Mouse (Mus musculus): ENCODE measurements around the gene Fam171b. TPM values are rescaled to one million over a fixed set of nuclear protein-coding genes. Genes with fewer than 3 reads are reported as not detected.

Gene Fam171b
- polyA plus RNA-seq, 1 experiment from 2014 or later = 57.9 TPM

GRCm38 (mm10) chr2:83816147-83816546, 3.7 kb downstream of the Fam171b start:
- H3K36me3 ChIP-seq (replicated peaks) = no peaks in the 10 kb centered on the region
- peaks cover 40% of the 10 kb centered on the region for H3K4me1 ChIP-seq
- H3K4me2 ChIP-seq = no peak overlapping the region
- 57% methylated on average over 6 of the region's 6 CpGs for WGBS
- H3K9me3 ChIP-seq = no peaks in the 10 kb centered on the region
- ATAC-seq (ENCODE audit: low FRiP score) = no peak
- H3K27ac ChIP-seq = no peak overlapping the region
- no peak overlapping the region for H3K9ac ChIP-seq
- no peak overlapping the region for H3K4me3 ChIP-seq (replicated peaks)
- no peaks in the 10 kb centered on the region for H3K27me3 ChIP-seq

DNA sequence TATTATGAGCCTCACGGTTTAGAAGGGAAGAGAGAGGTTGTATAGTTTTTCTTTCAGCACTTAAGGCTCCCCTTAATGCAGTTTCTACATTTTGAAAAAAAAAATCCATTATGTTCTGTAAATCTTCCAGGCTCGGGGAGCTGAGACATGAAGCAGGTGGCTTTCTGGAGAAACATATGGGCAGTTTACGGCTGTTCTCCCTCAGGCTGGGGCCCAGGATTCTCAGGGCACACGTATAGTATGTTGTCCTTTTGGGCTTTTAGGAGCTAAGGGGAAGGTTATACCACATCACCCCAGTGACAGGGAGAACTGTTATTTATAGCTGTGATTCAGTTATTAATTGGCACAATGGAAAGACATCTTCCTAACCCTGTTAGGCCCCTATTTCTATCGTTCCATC, 12.7 kb downstream of the Fam171b start:
- Histone ChIP-seq H3K9me3 (no peaks in the 10 kb centered on the region), H3K9ac (no peak overlapping the region), H3K27me3 (no peaks in the 10 kb centered on the region), H3K4me1 (peaks cover 32% of the 10 kb centered on the region), H3K4me3 (replicated peaks) (no peak overlapping the region), H3K27ac (0 out of 2 replicates have a peak overlapping the region, but pooled peaks have one; percentile 59), H3K36me3 (replicated peaks) (no peaks in the 10 kb centered on the region), H3K4me2 (no peak overlapping the region)
- WGBS = 64% methylated on average over 5 of the region's 5 CpGs
- no peak for ATAC-seq (ENCODE audit: low FRiP score)

GRCm38 (mm10) chr2:83828895-83829539, 16.6 kb downstream of the Fam171b start:
- no peaks in the 10 kb centered on the region for H3K27me3 ChIP-seq
- 6% methylated on average over 3 of the region's 3 CpGs for WGBS
- peak; percentile 69 for ATAC-seq (ENCODE audit: low FRiP score)
- no peaks in the 10 kb centered on the region for H3K36me3 ChIP-seq (replicated peaks)
- no peaks in the 10 kb centered on the region for H3K9me3 ChIP-seq
- H3K4me1 ChIP-seq = peaks cover 34% of the 10 kb centered on the region
- H3K4me3 ChIP-seq (replicated peaks) = no peak overlapping the region
- H3K4me2 ChIP-seq = no peak overlapping the region
- H3K9ac ChIP-seq = no peak overlapping the region
- peak overlapping the region; percentile 82 for H3K27ac ChIP-seq

DNA sequence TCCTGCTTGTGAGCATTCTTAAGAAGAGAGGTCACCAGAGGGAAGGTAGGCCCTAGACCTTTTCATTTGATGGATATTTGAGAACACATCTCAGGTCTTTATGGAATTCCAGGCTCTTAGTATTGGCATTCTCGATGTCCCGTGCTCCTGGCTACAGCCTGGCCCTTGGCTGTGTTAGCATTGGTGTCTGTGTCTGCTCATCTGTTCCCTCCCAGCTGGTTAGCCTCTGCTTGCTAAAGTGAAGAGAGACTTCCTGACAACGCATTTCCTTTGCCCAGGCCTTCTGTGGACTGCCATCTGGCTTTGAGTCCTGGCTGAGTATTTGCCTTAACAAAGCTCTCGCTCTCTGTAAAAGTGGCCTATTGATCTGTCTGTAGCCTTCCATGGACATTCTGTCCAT, 20.5 kb downstream of the Fam171b start:
- H3K4me1 ChIP-seq = peaks cover 38% of the 10 kb centered on the region
- no peak overlapping the region for H3K4me3 ChIP-seq (replicated peaks)
- ATAC-seq (ENCODE audit: low FRiP score) = no peak
- no peak overlapping the region for H3K9ac ChIP-seq
- no peaks in the 10 kb centered on the region for H3K36me3 ChIP-seq (replicated peaks)
- no peak overlapping the region for H3K27ac ChIP-seq
- no peaks in the 10 kb centered on the region for H3K9me3 ChIP-seq
- H3K4me2 ChIP-seq = no peak overlapping the region
- H3K27me3 ChIP-seq = no peaks in the 10 kb centered on the region
- WGBS = 90% methylated on average over 4 of the region's 4 CpGs

- Histone ChIP-seq H3K4me1 (peaks cover 22% of the 10 kb centered on the region), H3K4me3 (replicated peaks) (no peak overlapping the region), H3K9ac (no peak overlapping the region), H3K9me3 (no peaks in the 10 kb centered on the region), H3K4me2 (peak overlapping the region; percentile 13), H3K36me3 (replicated peaks) (no peaks in the 10 kb centered on the region; the same call in 1 of the 2 replicates), H3K27me3 (no peaks in the 10 kb centered on the region), H3K27ac (peak overlapping the region; percentile 83)
- WGBS = 18% methylated on average over 10 of the region's 10 CpGs
- ATAC-seq (ENCODE audit: low FRiP score) = peak; percentile 34; the same call in 1 of the 2 replicates
These were observed 23.1 kb downstream of the Fam171b start for GRCm38 (mm10) chr2:83835313-83836070.

DNA sequence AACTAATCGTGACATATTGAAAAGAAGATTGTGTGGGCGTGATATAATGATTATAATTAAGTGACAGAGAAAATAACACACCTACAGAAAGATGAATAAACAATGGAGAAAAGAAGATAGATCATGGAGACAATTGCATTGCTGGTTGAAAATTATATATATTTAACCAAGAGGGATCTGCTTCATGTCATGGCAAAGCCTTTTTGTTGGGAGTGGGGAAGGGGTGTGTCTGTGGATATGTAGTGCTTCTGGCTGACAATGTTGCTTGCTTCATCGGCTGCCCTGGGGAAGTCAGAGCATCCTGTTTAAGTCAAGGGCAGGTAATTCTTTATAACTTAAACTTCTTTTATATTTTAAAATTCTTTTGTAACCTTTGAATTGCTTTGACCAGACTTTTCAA, 36.1 kb downstream of the Fam171b start:
- H3K27me3 ChIP-seq = no peaks in the 10 kb centered on the region
- no peak overlapping the region for H3K27ac ChIP-seq
- WGBS = 81% methylated on average over 3 of the region's 3 CpGs
- H3K9me3 ChIP-seq = no peaks in the 10 kb centered on the region
- no peak overlapping the region for H3K4me2 ChIP-seq
- peaks cover 12% of the 10 kb centered on the region for H3K4me1 ChIP-seq
- no peak overlapping the region for H3K4me3 ChIP-seq (replicated peaks)
- no peak overlapping the region for H3K9ac ChIP-seq
- peaks cover 4% of the 10 kb centered on the region for H3K36me3 ChIP-seq (replicated peaks)
- ATAC-seq (ENCODE audit: low FRiP score) = no peak

DNA sequence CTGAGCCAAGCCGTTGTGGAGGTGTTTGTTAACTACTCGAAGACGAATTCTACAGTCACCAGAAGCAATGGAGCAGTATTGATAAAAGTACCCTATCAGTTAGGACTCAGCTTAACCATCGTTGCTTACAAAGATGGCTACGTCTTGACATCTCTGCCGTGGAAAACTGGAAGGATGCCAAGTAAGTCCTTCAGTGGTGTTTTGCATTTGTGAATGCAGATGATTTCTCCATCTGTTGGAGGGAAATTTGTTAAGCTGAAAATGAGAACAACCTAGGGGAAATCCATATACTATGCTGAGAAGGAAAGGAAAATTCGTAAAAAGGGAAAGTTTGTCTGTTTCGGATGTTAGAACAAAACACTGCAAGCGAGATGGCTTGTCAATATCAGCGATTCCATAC, 41.0 kb downstream of the Fam171b start:
- 88% methylated on average over 10 of the region's 10 CpGs for WGBS
- H3K9me3 ChIP-seq = no peaks in the 10 kb centered on the region
- H3K9ac ChIP-seq = no peak overlapping the region
- ATAC-seq (ENCODE audit: low FRiP score) = no peak
- no peaks in the 10 kb centered on the region for H3K27me3 ChIP-seq
- no peak overlapping the region for H3K4me2 ChIP-seq
- H3K36me3 ChIP-seq (replicated peaks) = peaks cover 20% of the 10 kb centered on the region
- H3K4me3 ChIP-seq (replicated peaks) = no peak overlapping the region
- no peaks in the 10 kb centered on the region for H3K4me1 ChIP-seq
- no peak overlapping the region for H3K27ac ChIP-seq

- H3K27me3 ChIP-seq = no peaks in the 10 kb centered on the region
- WGBS = 82% methylated on average over 4 of the region's 4 CpGs
- H3K4me2 ChIP-seq = no peak overlapping the region
These were observed 43.8 kb downstream of the Fam171b start for GRCm38 (mm10) chr2:83856236-83856635.

GRCm38 (mm10) chr2:83883850-83884420, 71.5 kb downstream of the Fam171b start:
- Histone ChIP-seq H3K27me3 (no peaks in the 10 kb centered on the region), H3K27ac (no peak overlapping the region), H3K4me1 (no peaks in the 10 kb centered on the region), H3K9me3 (no peaks in the 10 kb centered on the region), H3K9ac (no peak overlapping the region), H3K4me2 (no peak overlapping the region), H3K36me3 (replicated peaks) (peaks cover 19% of the 10 kb centered on the region), H3K4me3 (replicated peaks) (no peak overlapping the region)
- ATAC-seq (ENCODE audit: low FRiP score) = no peak
- WGBS = 90% methylated on average over 6 of the region's 6 CpGs

More at GRCm38 (mm10) chr2:83856236-83856635, 43.8 kb downstream of the Fam171b start:
- no peak for ATAC-seq (ENCODE audit: low FRiP score)
- Histone ChIP-seq H3K4me1 (no peaks in the 10 kb centered on the region), H3K4me3 (replicated peaks) (no peak overlapping the region), H3K9ac (no peak overlapping the region), H3K36me3 (replicated peaks) (peaks cover 27% of the 10 kb centered on the region), H3K27ac (no peak overlapping the region), H3K9me3 (no peaks in the 10 kb centered on the region)

GRCm38 (mm10) chr2:83893701-83894100, 81.3 kb downstream of the Fam171b start:
- no peak for ATAC-seq (ENCODE audit: low FRiP score)
- Histone ChIP-seq H3K27me3 (no peaks in the 10 kb centered on the region), H3K4me2 (no peak overlapping the region), H3K36me3 (replicated peaks) (no peaks in the 10 kb centered on the region), H3K4me1 (no peaks in the 10 kb centered on the region), H3K27ac (no peak overlapping the region), H3K9ac (no peak overlapping the region), H3K4me3 (replicated peaks) (no peak overlapping the region), H3K9me3 (no peaks in the 10 kb centered on the region)
- 88% methylated on average over 2 of the region's 2 CpGs for WGBS

DNA sequence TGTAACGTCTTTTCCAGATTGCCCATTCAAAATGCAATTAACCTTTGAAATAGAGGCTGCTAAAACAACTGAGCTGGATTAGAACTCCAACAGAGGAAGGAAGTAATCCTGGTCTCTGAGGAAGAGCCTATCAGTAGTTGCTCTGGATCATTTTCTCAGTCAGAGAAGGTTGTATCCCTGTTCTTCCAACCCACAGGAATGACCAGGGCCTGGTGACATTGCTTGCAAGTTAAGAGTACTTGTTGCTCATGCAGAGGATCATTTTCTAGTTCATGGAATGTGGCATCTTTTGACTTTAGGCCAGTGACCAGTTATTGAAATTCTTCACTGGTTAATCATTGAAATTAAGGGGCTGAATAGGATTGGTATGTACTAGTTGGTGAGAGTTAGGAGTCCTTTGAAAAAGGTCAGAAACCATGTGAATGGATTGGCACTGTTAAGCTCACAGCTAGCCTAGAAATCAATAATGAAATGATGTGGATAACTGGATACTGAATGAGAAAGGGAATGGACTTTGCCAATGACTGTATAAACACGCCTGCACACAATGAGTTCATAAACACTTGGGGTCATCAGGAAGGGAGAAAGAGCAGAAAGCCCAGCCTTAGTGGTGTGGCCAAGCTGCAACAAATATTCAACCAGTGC, 89.6 kb downstream of the Fam171b start:
- Histone ChIP-seq H3K27me3 (no peaks in the 10 kb centered on the region), H3K9ac (no peak overlapping the region), H3K36me3 (replicated peaks) (no peaks in the 10 kb centered on the region), H3K4me2 (no peak overlapping the region), H3K4me1 (no peaks in the 10 kb centered on the region), H3K9me3 (no peaks in the 10 kb centered on the region), H3K27ac (no peak overlapping the region), H3K4me3 (replicated peaks) (no peak overlapping the region)
- ATAC-seq (ENCODE audit: low FRiP score) = no peak
- 72% methylated on average over 2 of the region's 2 CpGs for WGBS

GRCm38 (mm10) chr2:83929478-83930088, 117.1 kb downstream of the Fam171b start:
- H3K9me3 ChIP-seq = no peaks in the 10 kb centered on the region
- no peaks in the 10 kb centered on the region for H3K27me3 ChIP-seq
- no peak for ATAC-seq (ENCODE audit: low FRiP score)
- H3K4me2 ChIP-seq = no peak overlapping the region
- 63% methylated on average over 2 of the region's 2 CpGs for WGBS
- H3K4me3 ChIP-seq (replicated peaks) = no peak overlapping the region
- no peaks in the 10 kb centered on the region for H3K4me1 ChIP-seq
- H3K36me3 ChIP-seq (replicated peaks) = no peaks in the 10 kb centered on the region
- no peak overlapping the region for H3K27ac ChIP-seq
- no peak overlapping the region for H3K9ac ChIP-seq
